Mouse (Mus musculus): ENCODE measurements around the gene Efcab11.

GRCm38 (mm10) chr12:99883000-99883712 lies 1.1 kb downstream of the Efcab11 start:
- TF ChIP-seq CTCF (IDR thresholded peaks at IDR 0.05; ENCODE audit: insufficient read depth, low read length): no peak
- no peak for TF ChIP-seq POLR2A (IDR thresholded peaks at IDR 0.05; ENCODE audit: borderline replicate concordance, extremely low read depth, low read depth, low read length)

All from lung, adult 2 months (tissue).